8 mouse cellular contexts compared by ENCODE assay signal in genomic region chr13:107021461-107022265, GRCm38 (mm10). TPM values are rescaled to one million over a fixed set of nuclear protein-coding genes. Genes with fewer than 3 reads are reported as not detected.
A peak's percentile ranks its signal among the peaks of the same experiment; 100 is the strongest.
DNase-seq lines count a peak whose midpoint lies in the region; ATAC-seq and TF ChIP-seq lines count a peak whose summit lies in the region.

Kif2a (minus strand) TSS chr13:107022126.

- DNase-seq in brain, adult 2 months (ENCODE audit: low read depth, low spot score): peak; percentile 65
- DNase-seq in forebrain, embryonic 10.5 days (ENCODE audit: extremely low spot score, low spot score): peak; percentile 73
- peak; percentile 65 for DNase-seq in kidney, postnatal 14 days
- peak; percentile 24 for DNase-seq in telencephalon, adult 2 months (ENCODE audit: low read depth, low spot score)

- H3K36me3 ChIP-seq in C2C12 (ENCODE audit: control insufficient read depth, insufficient read depth): peaks cover 9% of the 10 kb centered on the region
- H3K36me3 ChIP-seq in forebrain, embryonic 10.5 days (replicated peaks): peaks cover 21% of the 10 kb centered on the region
- H3K36me3 ChIP-seq in heart, embryonic 15.5 days: no peaks in the 10 kb centered on the region
- peaks cover 18% of the 10 kb centered on the region for H3K36me3 ChIP-seq in liver, embryonic 15.5 days (replicated peaks)
- H3K36me3 ChIP-seq in neural tube, embryonic 12.5 days: no peaks in the 10 kb centered on the region

- peaks cover 29% of the 10 kb centered on the region for H3K4me1 ChIP-seq in forebrain, embryonic 10.5 days
- peaks cover 13% of the 10 kb centered on the region for H3K4me1 ChIP-seq in heart, embryonic 15.5 days (replicated peaks)
- H3K4me1 ChIP-seq in liver, embryonic 15.5 days (replicated peaks): peaks cover 56% of the 10 kb centered on the region
- H3K4me1 ChIP-seq in neural tube, embryonic 12.5 days: peaks cover 8% of the 10 kb centered on the region

- H3K9me3 ChIP-seq in forebrain, embryonic 10.5 days: peaks cover 7% of the 10 kb centered on the region; the same call in 1 of the 2 replicates
- no peaks in the 10 kb centered on the region for H3K9me3 ChIP-seq in heart, embryonic 15.5 days (replicated peaks)
- no peaks in the 10 kb centered on the region for H3K9me3 ChIP-seq in liver, embryonic 15.5 days (replicated peaks)
- no peaks in the 10 kb centered on the region for H3K9me3 ChIP-seq in neural tube, embryonic 12.5 days

- H3K4me2 ChIP-seq in heart, embryonic 15.5 days: peak within 1 kb of the TSS; percentile 82
- peak within 1 kb of the TSS; percentile 95 for H3K4me2 ChIP-seq in liver, embryonic 15.5 days
- H3K4me2 ChIP-seq in neural tube, embryonic 12.5 days (replicated peaks): peak within 1 kb of the TSS; percentile 77

- ATAC-seq in heart, embryonic 15.5 days (replicated peaks; ENCODE audit: insufficient number of reproducible peaks, insufficient read depth, low FRiP score, low read depth): peak; percentile 75
- peak; percentile 54 for ATAC-seq in liver, embryonic 15.5 days (ENCODE audit: insufficient read depth)
- peak; percentile 69 for ATAC-seq in neural tube, embryonic 12.5 days (ENCODE audit: low FRiP score, low read depth)

- H3K27ac ChIP-seq in forebrain, embryonic 10.5 days: peak within 1 kb of the TSS; percentile 96
- H3K27ac ChIP-seq in heart, embryonic 15.5 days: peak within 1 kb of the TSS; percentile 95
- peak within 1 kb of the TSS; percentile 95 for H3K27ac ChIP-seq in liver, embryonic 15.5 days (replicated peaks)
- H3K27ac ChIP-seq in neural tube, embryonic 12.5 days: peak within 1 kb of the TSS; percentile 92

- H3K79me3 ChIP-seq in C2C12 (ENCODE audit: low read depth): peaks cover 50% of the 10 kb centered on the region

- TF ChIP-seq CTCF in C2C12 (IDR thresholded peaks at IDR 0.05; ENCODE audit: control insufficient read depth, insufficient read depth, insufficient read length): no peak

- under 1% methylated on average over 76 of the region's 87 CpGs for WGBS in forebrain, embryonic 10.5 days
- WGBS in heart, embryonic 15.5 days: 3% methylated on average over 67 of the region's 87 CpGs
- under 1% methylated on average over 87 of the region's 87 CpGs for WGBS in liver, embryonic 15.5 days (ENCODE audit: insufficient replicate concordance)
- 2% methylated on average over 72 of the region's 87 CpGs for WGBS in neural tube, embryonic 12.5 days

- H3K9ac ChIP-seq in heart, embryonic 15.5 days: peak within 1 kb of the TSS; percentile 94
- peak within 1 kb of the TSS; percentile 98 for H3K9ac ChIP-seq in liver, embryonic 15.5 days
- H3K9ac ChIP-seq in neural tube, embryonic 12.5 days: peak within 1 kb of the TSS; percentile 89

- H3K4me3 ChIP-seq in C2C12 (ENCODE audit: insufficient read depth, poor library complexity, severe bottlenecking): peak within 1 kb of the TSS; percentile 48
- peak within 1 kb of the TSS; percentile 98 for H3K4me3 ChIP-seq in forebrain, embryonic 10.5 days
- peak within 1 kb of the TSS; percentile 99 for H3K4me3 ChIP-seq in heart, embryonic 15.5 days
- H3K4me3 ChIP-seq in liver, embryonic 15.5 days (replicated peaks): peak within 1 kb of the TSS; percentile 99
- peak within 1 kb of the TSS; percentile 87 for H3K4me3 ChIP-seq in neural tube, embryonic 12.5 days

- no peaks in the 10 kb centered on the region for H3K27me3 ChIP-seq in C2C12 (ENCODE audit: control insufficient read depth, insufficient read depth, insufficient read length)
- no peaks in the 10 kb centered on the region for H3K27me3 ChIP-seq in forebrain, embryonic 10.5 days (ENCODE audit: poor library complexity, severe bottlenecking)
- no peaks in the 10 kb centered on the region for H3K27me3 ChIP-seq in heart, embryonic 15.5 days
- H3K27me3 ChIP-seq in liver, embryonic 15.5 days: no peaks in the 10 kb centered on the region
- H3K27me3 ChIP-seq in neural tube, embryonic 12.5 days (replicated peaks): no peaks in the 10 kb centered on the region

- H3ac ChIP-seq in C2C12 (ENCODE audit: control insufficient read depth, insufficient read length, low read depth): peak within 1 kb of the TSS; percentile 98

- H3K79me2 ChIP-seq in C2C12 (ENCODE audit: control insufficient read depth, insufficient read depth): peaks cover 54% of the 10 kb centered on the region

TF ChIP-seq in C2C12, 6 proteins besides CTCF, POLR2A, EP300 and RAD21:
- no peak for TF ChIP-seq MYOD1 (IDR thresholded peaks at IDR 0.05; ENCODE audit: control insufficient read depth, insufficient read length, low read depth)
- no peak for TF ChIP-seq MAX (IDR thresholded peaks at IDR 0.05)
- no peak for TF ChIP-seq FOSL1 (IDR thresholded peaks at IDR 0.05; ENCODE audit: insufficient read depth, low read length, poor library complexity, severe bottlenecking)
- no peak for TF ChIP-seq CEBPB (IDR thresholded peaks at IDR 0.05; ENCODE audit: low read depth)
- no peak for TF ChIP-seq MYOG (IDR thresholded peaks at IDR 0.05; ENCODE audit: control insufficient read depth, extremely low read depth, insufficient read length)
- no peak for TF ChIP-seq USF1 (IDR thresholded peaks at IDR 0.05; ENCODE audit: low read depth)

RNA-seq across cellular contexts. Expression of gene Kif2a, which starts in this region (rescaled TPM):
- 21.7 TPM for polyA plus RNA-seq in C2C12 (2012; fragmentation: generic; extraction: Trizol)
- 14.2 and 14.6 TPM in 2 replicates for polyA plus RNA-seq in forebrain, embryonic 10.5 days (2016; fragmentation: Nextera tagmentation; extraction: Ambion mirVana)
- polyA plus RNA-seq in heart, embryonic 15.5 days (2015; fragmentation: Nextera tagmentation; extraction: Ambion mirVana): 15.2 and 17.0 TPM in 2 replicates
- polyA plus RNA-seq in liver, embryonic 15.5 days (2015; fragmentation: Nextera tagmentation; extraction: Ambion mirVana): 23.1 and 30.6 TPM in 2 replicates
- 39.7 and 41.4 TPM in 2 replicates for polyA plus RNA-seq in neural tube, embryonic 12.5 days (2016; fragmentation: Nextera tagmentation; extraction: Ambion mirVana)

Comparison
In these comparisons a context has a peak if more than half of its experiments do, and no peak if none do; other contexts are left out.
1. Peak in every context shown above with its lines: DNase-seq, ATAC-seq, H3K4me3 ChIP-seq and H3K27ac ChIP-seq.
2. H3K4me3 ChIP-seq: peak in every context shown above with its lines; median percentile 99 in heart, embryonic 15.5 days; 99 in liver, embryonic 15.5 days; 98 in forebrain, embryonic 10.5 days; 87 in neural tube, embryonic 12.5 days; 48 in C2C12.